Comparison of ENCODE assay signal across 13 mouse cellular contexts in the genomic region with DNA sequence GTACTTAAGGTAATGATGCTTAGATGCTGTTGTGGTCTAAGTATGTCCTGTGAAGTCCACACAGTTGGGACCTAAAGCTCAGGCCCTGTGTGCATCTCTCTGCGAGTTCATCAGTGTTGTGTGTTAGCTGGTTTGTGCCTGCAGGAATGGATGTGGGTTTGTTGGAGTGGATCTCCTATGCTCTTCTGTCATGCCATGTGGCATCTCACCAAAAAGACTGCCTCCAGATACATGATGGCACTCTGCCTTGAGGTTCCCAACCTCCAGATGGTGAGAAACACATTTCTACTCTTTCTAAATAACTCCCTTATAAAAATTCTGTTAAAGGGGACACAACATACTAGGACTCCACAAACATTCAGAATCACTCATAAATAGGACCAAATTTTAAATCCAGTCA.
DNase-seq lines count a peak whose midpoint lies in the region; ATAC-seq and TF ChIP-seq lines count a peak whose summit lies in the region.
"Had no signal": no experiment of that assay in that cellular context is flagged by ENCODE, and none has a peak within 500 bp of the region (broad histone marks: within the 10 kb centered on the region; RNA-seq: fewer than 3 reads in every experiment).

No protein-coding gene starts in this region.

- no peaks in the 10 kb centered on the region for H3K9me3 ChIP-seq in midbrain, postnatal 0 days (ENCODE audit: low read length)
- H3K9me3 ChIP-seq in midbrain, embryonic 15.5 days: no peaks in the 10 kb centered on the region
- H3K9me3 ChIP-seq: liver, embryonic 12.5 days had no signal

- 0 out of 2 replicates have a peak, but pooled peaks cover 2% of the 10 kb centered on the region for H3K4me1 ChIP-seq in midbrain, postnatal 0 days (ENCODE audit: insufficient read depth, low read length)
- peaks cover 8% of the 10 kb centered on the region for H3K4me1 ChIP-seq in midbrain, embryonic 15.5 days
- H3K4me1 ChIP-seq: liver, embryonic 12.5 days had no signal

- no peak overlapping the region for H3K27ac ChIP-seq in midbrain, postnatal 0 days (ENCODE audit: low read depth, low read length)
- no peak overlapping the region for H3K27ac ChIP-seq in midbrain, embryonic 15.5 days
- H3K27ac ChIP-seq: liver, embryonic 12.5 days had no signal

- no peak for TF ChIP-seq CTCF in midbrain, postnatal 0 days (IDR thresholded peaks at IDR 0.05)

- H3K36me3 ChIP-seq in midbrain, postnatal 0 days (ENCODE audit: insufficient read depth, low read length): no peaks in the 10 kb centered on the region
- no peaks in the 10 kb centered on the region for H3K36me3 ChIP-seq in midbrain, embryonic 15.5 days (replicated peaks)
- H3K36me3 ChIP-seq: liver, embryonic 12.5 days had no signal

- H3K9ac ChIP-seq in midbrain, postnatal 0 days (replicated peaks; ENCODE audit: low read length, poor library complexity, severe bottlenecking): no peak overlapping the region
- H3K9ac ChIP-seq in midbrain, embryonic 15.5 days: no peak overlapping the region
- H3K9ac ChIP-seq: liver, embryonic 12.5 days had no signal

- 94% methylated on average over 1 of the region's 1 CpGs for WGBS in midbrain, postnatal 0 days
- 86% methylated on average over 1 of the region's 1 CpGs for WGBS in midbrain, embryonic 15.5 days

- H3K4me3 ChIP-seq in midbrain, postnatal 0 days (ENCODE audit: low read depth, low read length): no peak overlapping the region
- H3K4me3 ChIP-seq in midbrain, embryonic 15.5 days: no peak overlapping the region
- H3K4me3 ChIP-seq: liver, embryonic 12.5 days had no signal

- no peaks in the 10 kb centered on the region for H3K27me3 ChIP-seq in midbrain, postnatal 0 days (ENCODE audit: insufficient read depth, low read length)
- no peaks in the 10 kb centered on the region for H3K27me3 ChIP-seq in midbrain, embryonic 15.5 days (replicated peaks)
- H3K27me3 ChIP-seq: liver, embryonic 12.5 days had no signal

- ATAC-seq in midbrain, postnatal 0 days (ENCODE audit: low FRiP score): no peak
- no peak for ATAC-seq in midbrain, embryonic 15.5 days (replicated peaks)
- ATAC-seq: activated CD4-positive, CD25-positive, alpha-beta regulatory T cell, adult 4 months; liver, embryonic 12.5 days had no signal

- DNase-seq in midbrain, postnatal 0 days (ENCODE audit: low spot score): peak; percentile 36
- DNase-seq in cerebellum, adult 8-10 months: peak; percentile 25
- DNase-seq in layer of hippocampus, adult 11-12 months (ENCODE audit: low spot score): peak; percentile 61
- DNase-seq in lung, postnatal 25 days (ENCODE audit: low spot score): no peak
- DNase-seq in urinary bladder, postnatal 14 days (ENCODE audit: low spot score): no peak
- DNase-seq in kidney, postnatal 4 days: no peak
- DNase-seq: gastrocnemius, postnatal 10 days; heart, postnatal 4 days; kidney, postnatal 14 days had no signal

- H3K4me2 ChIP-seq in midbrain, postnatal 0 days (ENCODE audit: low read depth, low read length, poor library complexity, severe bottlenecking): no peak overlapping the region
- H3K4me2 ChIP-seq in midbrain, embryonic 15.5 days: no peak overlapping the region
- H3K4me2 ChIP-seq: heart, embryonic 11.5 days; liver, embryonic 12.5 days had no signal

Comparison
In these comparisons a context has a peak if more than half of its experiments do, and no peak if none do; other contexts are left out.
1. DNase-seq: peak in midbrain, postnatal 0 days (single experiment), cerebellum, adult 8-10 months (single experiment) and layer of hippocampus, adult 11-12 months (single experiment); none in lung, postnatal 25 days (single experiment), urinary bladder, postnatal 14 days (single experiment) and kidney, postnatal 4 days (0 of 2).